Mouse (Mus musculus) erythroblast, embryonic 14.5 days (primary cell): Measurements from ENCODE around the gene Dst.

Experiments used
- GATA1 ChIP-seq: IDR thresholded peaks from 2 replicates; pipeline ENCODE4 v1.6.1; 2012; ENCODE audit warnings: low read length, inconsistent platforms, mixed read lengths
- TAL1 ChIP-seq: IDR thresholded peaks from 3 replicates; pipeline ENCODE4 v1.6.1; 2012; ENCODE audit warnings: low read length, inconsistent platforms, mixed read lengths

GRCm38 (mm10) chr1:34020599-34020998 is 112.6 kb downstream of the Dst start:
- no peak for TF ChIP-seq GATA1
- no peak for TF ChIP-seq TAL1
